ENCODE assay signal across 8 mouse cellular contexts in genomic region chr12:70452143-70452542, GRCm38 (mm10). TPM values are rescaled to one million over a fixed set of nuclear protein-coding genes. Genes with fewer than 3 reads are reported as not detected.
DNase-seq lines count a peak whose midpoint lies in the region; ATAC-seq lines count a peak whose summit lies in the region.

No protein-coding gene starts in this region.

- peak overlapping the region; percentile 82 for H3K4me2 ChIP-seq in lung, embryonic 15.5 days
- peak overlapping the region; percentile 73 for H3K4me2 ChIP-seq in embryonic facial prominence, embryonic 15.5 days (replicated peaks)
- peak overlapping the region; percentile 65 for H3K4me2 ChIP-seq in limb, embryonic 11.5 days (ENCODE audit: low read depth, severe bottlenecking)
- H3K4me2 ChIP-seq in stomach, embryonic 14.5 days (replicated peaks; ENCODE audit: low read depth, low read length) = peak overlapping the region; percentile 58

- WGBS in lung, embryonic 15.5 days = 70% methylated on average over 2 of the region's 2 CpGs
- WGBS in embryonic facial prominence, embryonic 15.5 days = 80% methylated on average over 2 of the region's 2 CpGs
- 88% methylated on average over 2 of the region's 2 CpGs for WGBS in limb, embryonic 11.5 days
- WGBS in stomach, embryonic 14.5 days = 89% methylated on average over 2 of the region's 2 CpGs

- H3K9ac ChIP-seq in lung, embryonic 15.5 days = peak overlapping the region; percentile 72; the same call in 1 of the 2 replicates
- H3K9ac ChIP-seq in embryonic facial prominence, embryonic 15.5 days = no peak overlapping the region
- peak overlapping the region; percentile 80 for H3K9ac ChIP-seq in limb, embryonic 11.5 days (ENCODE audit: low read length)
- H3K9ac ChIP-seq in stomach, embryonic 14.5 days (replicated peaks; ENCODE audit: low read depth, low read length) = no peak overlapping the region

- H3K4me3 ChIP-seq in lung, embryonic 15.5 days = peak overlapping the region; percentile 59
- peak overlapping the region; percentile 74; the same call in 1 of the 2 replicates for H3K4me3 ChIP-seq in embryonic facial prominence, embryonic 15.5 days (replicated peaks)
- H3K4me3 ChIP-seq in limb, embryonic 11.5 days (ENCODE audit: low read depth, low read length) = no peak overlapping the region
- H3K4me3 ChIP-seq in stomach, embryonic 14.5 days (ENCODE audit: low read depth, low read length) = peak overlapping the region; percentile 80

- no peaks in the 10 kb centered on the region for H3K27me3 ChIP-seq in lung, embryonic 15.5 days
- no peaks in the 10 kb centered on the region for H3K27me3 ChIP-seq in embryonic facial prominence, embryonic 15.5 days
- no peaks in the 10 kb centered on the region for H3K27me3 ChIP-seq in limb, embryonic 11.5 days (ENCODE audit: control insufficient read depth, insufficient read depth, low read length)
- no peaks in the 10 kb centered on the region for H3K27me3 ChIP-seq in stomach, embryonic 14.5 days (ENCODE audit: control insufficient read depth, insufficient read depth, low read length)

- H3K27ac ChIP-seq in lung, embryonic 15.5 days = peak overlapping the region; percentile 82; the same call in 1 of the 2 replicates
- no peak overlapping the region for H3K27ac ChIP-seq in embryonic facial prominence, embryonic 15.5 days (replicated peaks)
- H3K27ac ChIP-seq in limb, embryonic 11.5 days (replicated peaks; ENCODE audit: low read depth, low read length) = no peak overlapping the region
- H3K27ac ChIP-seq in stomach, embryonic 14.5 days (ENCODE audit: low read length) = no peak overlapping the region

- H3K36me3 ChIP-seq in lung, embryonic 15.5 days = no peaks in the 10 kb centered on the region
- no peaks in the 10 kb centered on the region for H3K36me3 ChIP-seq in embryonic facial prominence, embryonic 15.5 days
- H3K36me3 ChIP-seq in limb, embryonic 11.5 days (ENCODE audit: control insufficient read depth, insufficient read depth, low read length) = no peaks in the 10 kb centered on the region
- no peaks in the 10 kb centered on the region for H3K36me3 ChIP-seq in stomach, embryonic 14.5 days (ENCODE audit: control insufficient read depth, insufficient read depth, low read length)

- H3K9me3 ChIP-seq in lung, embryonic 15.5 days = no peaks in the 10 kb centered on the region
- no peaks in the 10 kb centered on the region for H3K9me3 ChIP-seq in embryonic facial prominence, embryonic 15.5 days (replicated peaks)
- H3K9me3 ChIP-seq in limb, embryonic 11.5 days (ENCODE audit: control insufficient read depth, low read length) = no peaks in the 10 kb centered on the region
- H3K9me3 ChIP-seq in stomach, embryonic 14.5 days (ENCODE audit: control insufficient read depth, low read depth, low read length) = no peaks in the 10 kb centered on the region

- H3K4me1 ChIP-seq in lung, embryonic 15.5 days = peaks cover 17% of the 10 kb centered on the region
- H3K4me1 ChIP-seq in embryonic facial prominence, embryonic 15.5 days = peaks cover 20% of the 10 kb centered on the region
- peaks cover 2% of the 10 kb centered on the region for H3K4me1 ChIP-seq in limb, embryonic 11.5 days (ENCODE audit: control insufficient read depth, insufficient read depth, low read length)
- H3K4me1 ChIP-seq in stomach, embryonic 14.5 days (ENCODE audit: control insufficient read depth, insufficient read depth, low read length) = peaks cover 15% of the 10 kb centered on the region

- ATAC-seq in lung, embryonic 15.5 days (ENCODE audit: borderline replicate concordance, extremely low read depth, low FRiP score, low TSS enrichment) = no peak
- no peak for ATAC-seq in embryonic facial prominence, embryonic 15.5 days (ENCODE audit: insufficient number of reproducible peaks, low FRiP score, low TSS enrichment, low read depth)
- no peak for ATAC-seq in limb, embryonic 11.5 days (ENCODE audit: insufficient number of reproducible peaks, low FRiP score, low TSS enrichment, low read depth)
- ATAC-seq in stomach, embryonic 14.5 days (ENCODE audit: insufficient number of reproducible peaks, insufficient read depth, low FRiP score, low read depth) = peak; percentile 53; the same call in 1 of the 2 replicates

- DNase-seq in lung, adult 18-20 months = no peak
- no peak for DNase-seq in limb, embryonic 11.5 days (ENCODE audit: low spot score)
- DNase-seq in urinary bladder, adult 18-20 months (ENCODE audit: low spot score in 2 of 2) = no peak
- no peak for DNase-seq in kidney, postnatal 4 days
- DNase-seq in right cerebral cortex, postnatal 10 days (ENCODE audit: low spot score in 2 of 2) = no peak

RNA-seq across cellular contexts. Expression of gene Tmx1, which starts 0.8 kb away (rescaled TPM):
- 118 and 123 TPM in 2 replicates for polyA plus RNA-seq in lung, embryonic 15.5 days (2015; fragmentation: Nextera tagmentation; extraction: Ambion mirVana)
- 99.4 and 102 TPM in 2 replicates for polyA plus RNA-seq in embryonic facial prominence, embryonic 15.5 days (2015; fragmentation: Nextera tagmentation; extraction: Ambion mirVana)
- 84.9 and 93.8 TPM in 2 replicates for polyA plus RNA-seq in limb, embryonic 11.5 days (2014; fragmentation: Nextera tagmentation; extraction: Ambion mirVana)
- 64.0 and 76.2 TPM in 2 replicates for polyA plus RNA-seq in stomach, embryonic 14.5 days (2014; fragmentation: Nextera tagmentation; extraction: Ambion mirVana)

Comparison
In these comparisons a context has a peak if more than half of its experiments do, and no peak if none do; other contexts are left out.
1. H3K9ac ChIP-seq: peak in lung, embryonic 15.5 days (single experiment) and limb, embryonic 11.5 days (single experiment); none in embryonic facial prominence, embryonic 15.5 days (single experiment) and stomach, embryonic 14.5 days (single experiment).
2. Peak in every context shown above with its lines, with median percentiles within 50 percentile points of each other: H3K4me2 ChIP-seq.